In the genomic region with DNA sequence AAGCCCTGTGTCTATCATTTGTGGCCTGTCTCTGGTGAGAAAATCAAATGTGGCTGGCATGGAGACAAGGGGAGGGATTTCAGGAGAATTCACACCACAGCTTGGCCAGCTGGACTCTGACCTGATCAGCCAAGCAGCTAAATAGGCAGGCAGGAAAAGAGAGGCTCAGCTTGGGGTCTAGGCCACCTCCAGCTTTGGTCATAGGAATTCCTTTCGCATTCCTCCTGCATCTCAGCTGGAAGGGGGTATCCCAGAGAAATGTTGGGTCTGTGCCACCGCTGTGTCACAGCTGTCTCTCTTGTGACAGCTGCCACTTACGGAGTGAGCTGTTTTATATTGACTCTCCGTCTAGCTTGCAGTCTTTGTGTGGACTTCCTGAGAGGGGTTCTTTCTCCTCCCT, we compare ENCODE assay signal across 10 mouse cellular contexts. TPM values are rescaled to one million over a fixed set of nuclear protein-coding genes. Genes with fewer than 3 reads are reported as not detected.
DNase-seq lines count a peak whose midpoint lies in the region; ATAC-seq lines count a peak whose summit lies in the region.
"Had no signal": no experiment of that assay in that cellular context is flagged by ENCODE, and none has a peak within 500 bp of the region (broad histone marks: within the 10 kb centered on the region; RNA-seq: fewer than 3 reads in every experiment).

No protein-coding gene starts in this region.

- no peak overlapping the region for H3K4me2 ChIP-seq in hindbrain, embryonic 12.5 days (replicated peaks)
- no peak overlapping the region for H3K4me2 ChIP-seq in hindbrain, embryonic 16.5 days (ENCODE audit: low read length)
- H3K4me2 ChIP-seq in midbrain, embryonic 13.5 days (replicated peaks) = no peak overlapping the region

- no peak overlapping the region for H3K27ac ChIP-seq in hindbrain, embryonic 10.5 days
- no peak overlapping the region for H3K27ac ChIP-seq in hindbrain, embryonic 12.5 days
- H3K27ac ChIP-seq in hindbrain, embryonic 16.5 days (ENCODE audit: low read depth, low read length) = no peak overlapping the region
- H3K27ac ChIP-seq in midbrain, embryonic 13.5 days = peak overlapping the region; percentile 41; the same call in 1 of the 2 replicates

- H3K36me3 ChIP-seq in hindbrain, embryonic 10.5 days = no peaks in the 10 kb centered on the region
- no peaks in the 10 kb centered on the region for H3K36me3 ChIP-seq in hindbrain, embryonic 12.5 days
- H3K36me3 ChIP-seq in hindbrain, embryonic 16.5 days (ENCODE audit: control insufficient read depth, insufficient read depth, low read length) = no peaks in the 10 kb centered on the region
- H3K36me3 ChIP-seq in midbrain, embryonic 13.5 days = no peaks in the 10 kb centered on the region

- no peaks in the 10 kb centered on the region for H3K9me3 ChIP-seq in hindbrain, embryonic 10.5 days
- H3K9me3 ChIP-seq in hindbrain, embryonic 12.5 days (replicated peaks) = no peaks in the 10 kb centered on the region
- H3K9me3 ChIP-seq in hindbrain, embryonic 16.5 days (ENCODE audit: control insufficient read depth, low read length) = no peaks in the 10 kb centered on the region
- H3K9me3 ChIP-seq in midbrain, embryonic 13.5 days = no peaks in the 10 kb centered on the region

- peaks cover 10% of the 10 kb centered on the region; the same call in 1 of the 2 replicates for H3K27me3 ChIP-seq in hindbrain, embryonic 10.5 days (ENCODE audit: insufficient read depth, poor library complexity, severe bottlenecking)
- peaks cover 14% of the 10 kb centered on the region for H3K27me3 ChIP-seq in hindbrain, embryonic 12.5 days
- H3K27me3 ChIP-seq in hindbrain, embryonic 16.5 days (replicated peaks; ENCODE audit: control insufficient read depth, insufficient read depth, low read length) = no peaks in the 10 kb centered on the region
- H3K27me3 ChIP-seq in midbrain, embryonic 13.5 days = no peaks in the 10 kb centered on the region

- WGBS in hindbrain, embryonic 10.5 days = 20% methylated on average over 4 of the region's 4 CpGs
- 26% methylated on average over 4 of the region's 4 CpGs for WGBS in hindbrain, embryonic 12.5 days
- WGBS in hindbrain, embryonic 16.5 days = 19% methylated on average over 4 of the region's 4 CpGs
- WGBS in midbrain, embryonic 13.5 days = 12% methylated on average over 4 of the region's 4 CpGs

- H3K4me1 ChIP-seq in hindbrain, embryonic 10.5 days (replicated peaks) = peaks cover 23% of the 10 kb centered on the region
- peaks cover 3% of the 10 kb centered on the region; the same call in 1 of the 2 replicates for H3K4me1 ChIP-seq in hindbrain, embryonic 12.5 days
- peaks cover 5% of the 10 kb centered on the region; the same call in 1 of the 2 replicates for H3K4me1 ChIP-seq in hindbrain, embryonic 16.5 days (ENCODE audit: control insufficient read depth, insufficient read depth, low read depth, low read length)
- H3K4me1 ChIP-seq in midbrain, embryonic 13.5 days (replicated peaks) = peaks cover 12% of the 10 kb centered on the region

- no peak for ATAC-seq in hindbrain, embryonic 12.5 days (ENCODE audit: low FRiP score)
- ATAC-seq in hindbrain, embryonic 16.5 days = peak; percentile 59; the same call in 1 of the 2 replicates
- peak; percentile 37 for ATAC-seq in midbrain, embryonic 13.5 days

- peak; percentile 12 for DNase-seq in hindbrain, embryonic 10.5 days (ENCODE audit: low spot score)
- DNase-seq in cerebellum, adult 11-12 months = peak; percentile 95
- DNase-seq in thymus, postnatal 10 days (ENCODE audit: low spot score in 2 of 2) = no peak
- no peak for DNase-seq in layer of hippocampus, adult 9-10 months (ENCODE audit: low spot score)
- no peak for DNase-seq in thymus, adult 18-20 months
- DNase-seq: layer of hippocampus, postnatal 36 days had no signal

- H3K4me3 ChIP-seq in hindbrain, embryonic 10.5 days = no peak overlapping the region
- H3K4me3 ChIP-seq in hindbrain, embryonic 12.5 days = no peak overlapping the region
- H3K4me3 ChIP-seq in hindbrain, embryonic 16.5 days (ENCODE audit: low read length) = no peak overlapping the region
- no peak overlapping the region for H3K4me3 ChIP-seq in midbrain, embryonic 13.5 days (replicated peaks)

- no peak overlapping the region for H3K9ac ChIP-seq in hindbrain, embryonic 12.5 days
- no peak overlapping the region for H3K9ac ChIP-seq in hindbrain, embryonic 16.5 days (ENCODE audit: low read depth, low read length)
- H3K9ac ChIP-seq in midbrain, embryonic 13.5 days (replicated peaks) = no peak overlapping the region

RNA-seq across cellular contexts. Expression of a gene that starts 8.0 kb away (rescaled TPM):
- not detected in 2 replicates for polyA plus RNA-seq in hindbrain, embryonic 10.5 days (2016; fragmentation: Nextera tagmentation; extraction: Ambion mirVana)
- polyA plus RNA-seq in hindbrain, embryonic 12.5 days (2016; fragmentation: Nextera tagmentation; extraction: Ambion mirVana) = 0.10 TPM in 1 of 2 replicates, not detected in the other
- polyA plus RNA-seq in hindbrain, embryonic 16.5 days (2015; fragmentation: Nextera tagmentation; extraction: Ambion mirVana) = not detected in 2 replicates
- polyA plus RNA-seq in midbrain, embryonic 13.5 days (2015; fragmentation: Nextera tagmentation; extraction: Ambion mirVana) = not detected in 2 replicates
- polyA plus RNA-seq: small intestine, adult 2 months had no signal

RNA-seq across cellular contexts. Expression of a gene that starts 48.2 kb away (rescaled TPM):
- 19.6 and 20.9 TPM in 2 replicates for polyA plus RNA-seq in hindbrain, embryonic 10.5 days (2016; fragmentation: Nextera tagmentation; extraction: Ambion mirVana)
- 27.5 and 29.2 TPM in 2 replicates for polyA plus RNA-seq in hindbrain, embryonic 12.5 days (2016; fragmentation: Nextera tagmentation; extraction: Ambion mirVana)
- 31.9 and 34.6 TPM in 2 replicates for polyA plus RNA-seq in hindbrain, embryonic 16.5 days (2015; fragmentation: Nextera tagmentation; extraction: Ambion mirVana)
- 19.1 and 21.0 TPM in 2 replicates for polyA plus RNA-seq in midbrain, embryonic 13.5 days (2015; fragmentation: Nextera tagmentation; extraction: Ambion mirVana)

Comparison
In these comparisons a context has a peak if more than half of its experiments do, and no peak if none do; other contexts are left out.
1. DNase-seq: peak in hindbrain, embryonic 10.5 days (single experiment) and cerebellum, adult 11-12 months (single experiment); none in thymus, postnatal 10 days (0 of 2), layer of hippocampus, adult 9-10 months (single experiment) and thymus, adult 18-20 months (0 of 2).